Mouse (Mus musculus) midbrain, postnatal 0 days (tissue): ENCODE results near the gene Psma5. TPM values are rescaled to one million over a fixed set of nuclear protein-coding genes. Genes with fewer than 3 reads are reported as not detected.
A peak's percentile ranks its signal among the peaks of the same experiment; 100 is the strongest.

Experiments used
- ATAC-seq: fragments of 200-750 bp; cut with Nextera tagmentation; 2 replicates; pipeline ENCODE4 v1.8.0; 2017; ENCODE audit warnings: moderate number of reproducible peaks, mild to moderate bottlenecking, moderate TSS enrichment, moderate library complexity; ENCODE audit not compliant: low FRiP score
- DNase-seq: peaks from one replicate; pipeline ENCODE4 v3.0.0-alpha.2; 2015; ENCODE audit warnings: low spot score
- H3K27ac ChIP-seq: fragments of 300-500 bp; sonication (generic); 2 replicates; pipeline ENCODE4 v1.5.1; 2014; ENCODE audit warnings: low read depth, mild to moderate bottlenecking, low read length, mixed read lengths
- H3K27me3 ChIP-seq: fragments of 300-500 bp; sonication (generic); 2 replicates; pipeline ENCODE4 v1.6.1; 2014; ENCODE audit warnings: low read length, control low read depth, mixed read lengths; ENCODE audit not compliant: insufficient read depth
- H3K36me3 ChIP-seq: fragments of 300-500 bp; sonication (generic); 2 replicates; pipeline ENCODE4 v1.6.1; 2014; ENCODE audit warnings: low read length, control low read depth, mixed read lengths; ENCODE audit not compliant: insufficient read depth
- H3K4me1 ChIP-seq: fragments of 300-500 bp; sonication (generic); 2 replicates; pipeline ENCODE4 v1.6.1; 2014; ENCODE audit warnings: mild to moderate bottlenecking, control low read depth, antibody characterized with exemption, low read length, mixed read lengths; ENCODE audit not compliant: insufficient read depth
- H3K4me2 ChIP-seq: fragments of 300-500 bp; sonication (generic); 2 replicates; pipeline ENCODE4 v1.6.1; 2014; ENCODE audit warnings: low read depth, mild to moderate bottlenecking, low read length, mixed read lengths; ENCODE audit not compliant: poor library complexity, severe bottlenecking
- H3K4me3 ChIP-seq: fragments of 300-500 bp; sonication (generic); 2 replicates; pipeline ENCODE4 v1.5.1; 2014; ENCODE audit warnings: low read depth, mild to moderate bottlenecking, low read length, moderate library complexity
- H3K9ac ChIP-seq: fragments of 300-500 bp; sonication (generic); replicated peaks from 2 replicates; pipeline ENCODE4 v1.6.1; 2014; ENCODE audit warnings: mild to moderate bottlenecking, low read length, moderate library complexity, mixed read lengths; ENCODE audit not compliant: poor library complexity, severe bottlenecking
- H3K9me3 ChIP-seq: fragments of 300-500 bp; sonication (generic); 2 replicates; pipeline ENCODE4 v1.6.1; 2016; ENCODE audit warnings: low read length, control low read depth
- CTCF ChIP-seq: IDR thresholded peaks from 2 replicates; pipeline ENCODE4 v1.5.1; 2016; ENCODE audit warnings: antibody characterized with exemption, mild to moderate bottlenecking
- WGBS: fragments of 180-500 bp; shearing (Covaris S2); extraction: QIAGEN DNeasy Blood & Tissue Kit; methylation state at CpG from one replicate; pipeline ENCODE4 v1.1.7; 2014; 5-methylcytosine and 5-hydroxymethylcytosine counted together
- polyA plus RNA-seq: library from polyadenylated mRNA; unstranded; fragments of >200 nt; fragmentation: Nextera tagmentation; extraction: Ambion mirVana; gene quantifications from 2 replicates; pipeline ENCODE4 v1.2.1, GENCODE M21; 2015
- total RNA-seq: library from RNA; depleted of rRNA; stranded (reverse); fragments of >200 nt; gene quantifications from 2 replicates; pipeline ENCODE4 v1.2.3, GENCODE M21; 2014; rRNA removed

Gene Psma5
- total RNA-seq (93.3 and 102 TPM in 2 replicates), polyA plus RNA-seq (221 and 224 TPM in 2 replicates)

- WGBS: under 1% methylated on average over 79 of the region's 79 CpGs
- peak; percentile 99 for ATAC-seq
- Histone ChIP-seq H3K36me3 (no peaks in the 10 kb centered on the region), H3K9ac (peak within 1 kb of the TSS; percentile 74), H3K4me2 (peak within 1 kb of the TSS; percentile 80), H3K9me3 (no peaks in the 10 kb centered on the region), H3K4me3 (peak within 1 kb of the TSS; percentile 98), H3K27me3 (no peaks in the 10 kb centered on the region), H3K27ac (no peak within 1 kb of the TSS), H3K4me1 (peaks cover 6% of the 10 kb centered on the region; the same call in 1 of the 2 replicates)
- 0 out of 2 replicates have a peak, but pooled peaks have one; percentile 16 for TF ChIP-seq CTCF
- DNase-seq: peak; percentile 99
Observed at GRCm38 (mm10) chr3:108256719-108257637, at the start of gene Psma5. Gene Psma5, plus strand, starts transcription at chr3:108256926.

DNA sequence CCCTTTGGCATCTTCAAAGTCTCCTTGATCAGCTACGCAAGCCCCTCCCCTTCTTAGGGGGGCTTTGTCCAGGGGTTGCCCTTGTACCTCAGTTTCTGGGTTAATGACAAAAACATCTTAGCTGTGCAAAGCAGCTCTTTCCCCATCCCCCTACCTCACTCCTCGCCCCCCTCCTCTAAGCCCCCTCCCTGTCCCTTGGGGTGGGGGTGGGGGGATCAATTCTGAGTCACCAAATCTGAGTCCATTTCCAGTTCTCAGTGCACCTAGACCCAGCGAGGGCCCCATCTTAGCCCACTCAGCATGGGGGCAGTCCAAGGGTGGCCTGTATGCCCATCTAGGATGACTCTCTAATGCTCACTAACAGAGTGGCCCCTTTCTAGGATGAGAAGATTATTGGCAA is 47.7 kb upstream of the Psma5 start:
- Histone ChIP-seq H3K27ac (no peak overlapping the region), H3K36me3 (peaks cover 32% of the 10 kb centered on the region), H3K9me3 (no peaks in the 10 kb centered on the region), H3K4me3 (peak overlapping the region; percentile 60), H3K9ac (peak overlapping the region; percentile 64), H3K4me2 (peak overlapping the region; percentile 81), H3K4me1 (peaks cover 14% of the 10 kb centered on the region), H3K27me3 (no peaks in the 10 kb centered on the region)
- no peak for TF ChIP-seq CTCF
- WGBS: 53% methylated on average over 3 of the region's 3 CpGs
- ATAC-seq (no peak), DNase-seq (no peak)

DNA sequence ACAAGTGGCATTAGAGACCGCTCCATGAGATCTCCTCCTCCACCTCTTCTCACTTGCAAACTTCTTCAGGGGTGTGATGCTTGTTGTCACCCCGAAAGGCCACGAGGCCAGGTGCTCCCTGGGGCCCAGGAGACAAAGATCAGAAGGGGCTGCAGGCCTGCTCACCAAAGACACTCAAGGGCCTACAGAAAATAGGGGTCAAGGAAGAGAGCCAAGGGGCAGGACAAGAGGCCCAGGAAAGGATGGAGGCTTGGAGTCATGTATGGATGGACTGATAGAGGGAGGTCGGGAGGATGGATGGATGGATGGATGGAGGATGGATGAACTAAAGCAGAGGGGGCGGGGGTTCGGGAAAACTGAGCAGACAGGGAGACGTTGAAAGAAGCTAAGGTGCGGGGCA is 47.2 kb upstream of the Psma5 start:
- peak overlapping the region; percentile 60 for H3K4me3 ChIP-seq
- no peaks in the 10 kb centered on the region for H3K27me3 ChIP-seq
- H3K4me1 ChIP-seq: peaks cover 14% of the 10 kb centered on the region
- DNase-seq (no peak), ATAC-seq (no peak)
- H3K4me2 ChIP-seq: peak overlapping the region; percentile 81
- peaks cover 27% of the 10 kb centered on the region for H3K36me3 ChIP-seq
- peak overlapping the region; percentile 64 for H3K9ac ChIP-seq
- TF ChIP-seq CTCF: no peak
- H3K27ac ChIP-seq: peak overlapping the region; percentile 96
- H3K9me3 ChIP-seq: no peaks in the 10 kb centered on the region
- WGBS: 5% methylated on average over 8 of the region's 8 CpGs

DNA sequence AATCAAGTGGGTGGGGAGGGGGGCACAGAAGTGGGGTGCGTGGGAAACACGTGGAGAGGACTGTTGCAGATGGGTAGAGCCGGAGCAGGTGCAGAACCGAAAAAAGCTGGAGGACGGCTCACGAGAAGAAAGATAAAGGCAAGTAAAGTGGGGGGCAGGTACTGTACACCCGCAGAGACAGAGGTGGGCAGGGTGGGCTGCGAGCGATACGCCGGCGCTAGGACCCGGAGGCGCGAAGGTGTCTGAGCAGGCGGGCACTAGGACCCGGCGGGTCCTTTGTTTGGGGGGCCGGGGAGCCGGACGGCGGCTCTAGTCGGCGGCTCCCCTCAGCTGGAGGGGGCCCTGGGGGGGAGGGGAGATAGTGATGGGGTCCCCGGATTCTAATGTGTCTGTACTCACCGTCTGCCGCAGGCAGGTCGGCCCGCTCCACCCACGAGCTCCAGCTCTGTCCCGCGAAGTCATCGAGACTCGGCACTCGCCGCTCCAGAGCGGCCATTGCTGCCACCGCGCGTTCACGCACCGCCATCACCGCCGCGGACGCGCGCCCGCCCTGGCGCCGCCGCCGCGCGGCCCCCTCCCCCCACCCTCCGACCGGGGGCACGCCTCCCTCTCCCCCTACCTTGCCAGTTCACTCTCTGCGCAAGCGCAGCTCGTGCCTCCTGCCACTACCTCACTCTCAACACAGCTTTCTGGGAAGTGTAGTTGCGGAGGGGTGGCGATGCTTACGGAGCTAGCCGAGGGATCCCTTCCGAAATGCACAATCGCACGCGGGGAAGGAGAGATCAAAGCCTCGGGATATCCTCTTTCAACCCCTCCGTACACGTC is 46.6 kb upstream of the Psma5 start:
- H3K9me3 ChIP-seq: no peaks in the 10 kb centered on the region
- ATAC-seq: peak; percentile 95
- peak; percentile 99 for DNase-seq
- H3K4me1 ChIP-seq: peaks cover 14% of the 10 kb centered on the region
- H3K27ac ChIP-seq: peak overlapping the region; percentile 96
- TF ChIP-seq CTCF: no peak
- no peaks in the 10 kb centered on the region for H3K27me3 ChIP-seq
- peak overlapping the region; percentile 60 for H3K4me3 ChIP-seq
- peak overlapping the region; percentile 81 for H3K4me2 ChIP-seq
- H3K9ac ChIP-seq: peak overlapping the region; percentile 64
- peaks cover 21% of the 10 kb centered on the region for H3K36me3 ChIP-seq
- WGBS: under 1% methylated on average over 57 of the region's 72 CpGs

DNA sequence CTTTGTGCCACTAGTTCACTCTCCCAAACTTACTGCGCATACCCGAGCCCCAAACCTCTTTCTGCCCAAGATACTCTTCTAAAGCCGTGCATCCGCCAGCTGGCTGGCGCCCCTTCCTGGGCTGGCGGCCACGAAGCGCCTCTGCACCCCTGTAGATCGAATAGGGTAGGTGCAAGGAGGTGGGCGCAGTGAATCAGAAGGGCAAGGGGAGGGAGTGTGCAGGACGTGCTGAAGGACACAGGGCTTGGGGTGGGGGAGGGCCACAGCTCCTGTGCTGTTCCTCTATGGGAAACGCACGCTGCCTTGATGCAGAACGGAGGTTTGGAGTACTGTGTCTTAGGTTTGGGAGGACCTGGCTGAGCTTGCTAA is 46.0 kb upstream of the Psma5 start, which contains the start of gene Atxn7l2:
Atxn7l2 (minus strand) TSS at position 164 of the 369 bp plus-strand sequence.
- Histone ChIP-seq H3K4me1 (peaks cover 14% of the 10 kb centered on the region), H3K27ac (peak within 1 kb of the TSS; percentile 96), H3K27me3 (no peaks in the 10 kb centered on the region), H3K9me3 (no peaks in the 10 kb centered on the region), H3K4me3 (peak within 1 kb of the TSS; percentile 60), H3K36me3 (peaks cover 16% of the 10 kb centered on the region), H3K4me2 (peak within 1 kb of the TSS; percentile 81), H3K9ac (peak within 1 kb of the TSS; percentile 64)
- peak; percentile 79 for TF ChIP-seq CTCF
- WGBS: 0% methylated on average over 14 of the region's 14 CpGs
- ATAC-seq (peak; percentile 89), DNase-seq (peak; percentile 86)
